Mouse (Mus musculus): Measurements from ENCODE around the gene Cwc27. TPM values are rescaled to one million over a fixed set of nuclear protein-coding genes. Genes with fewer than 3 reads are reported as not detected.

Cwc27 gene
- polyA plus RNA-seq, 1 experiment = 5.1 TPM

GRCm38 (mm10) chr13:104841937-104842336, 25.0 kb upstream of the Cwc27 start:
- Histone ChIP-seq H3ac (ENCODE audit: control insufficient read depth, insufficient read length, low read depth) (no peak overlapping the region), H3K36me3 (ENCODE audit: control insufficient read depth, insufficient read depth) (peaks cover 21% of the 10 kb centered on the region), H3K27me3 (ENCODE audit: control insufficient read depth, insufficient read depth, insufficient read length) (no peaks in the 10 kb centered on the region), H3K79me2 (ENCODE audit: control insufficient read depth, insufficient read depth) (no peaks in the 10 kb centered on the region), H3K4me3 (ENCODE audit: insufficient read depth, poor library complexity, severe bottlenecking) (no peak overlapping the region), H3K79me3 (ENCODE audit: low read depth) (no peaks in the 10 kb centered on the region)
- TF ChIP-seq FOSL1 (IDR thresholded peaks at IDR 0.05; ENCODE audit: insufficient read depth, low read length, poor library complexity, severe bottlenecking) (no peak), CEBPB (IDR thresholded peaks at IDR 0.05; ENCODE audit: low read depth) (no peak), CTCF (IDR thresholded peaks at IDR 0.05; ENCODE audit: control insufficient read depth, insufficient read depth, insufficient read length) (no peak), MYOG (IDR thresholded peaks at IDR 0.05; ENCODE audit: control insufficient read depth, extremely low read depth, insufficient read length) (no peak), MYOD1 (IDR thresholded peaks at IDR 0.05; ENCODE audit: control insufficient read depth, insufficient read length, low read depth) (no peak), USF1 (IDR thresholded peaks at IDR 0.05; ENCODE audit: low read depth) (no peak), MAX (IDR thresholded peaks at IDR 0.05) (no peak)

- H3K79me3 ChIP-seq (ENCODE audit: low read depth) = no peaks in the 10 kb centered on the region
- no peak overlapping the region for H3K4me3 ChIP-seq (ENCODE audit: insufficient read depth, poor library complexity, severe bottlenecking)
- H3ac ChIP-seq (ENCODE audit: control insufficient read depth, insufficient read length, low read depth) = no peak overlapping the region
- H3K79me2 ChIP-seq (ENCODE audit: control insufficient read depth, insufficient read depth) = no peaks in the 10 kb centered on the region
- no peak for TF ChIP-seq USF1 (IDR thresholded peaks at IDR 0.05; ENCODE audit: low read depth)
- TF ChIP-seq CTCF (IDR thresholded peaks at IDR 0.05; ENCODE audit: control insufficient read depth, insufficient read depth, insufficient read length) = no peak
- no peak for TF ChIP-seq MYOG (IDR thresholded peaks at IDR 0.05; ENCODE audit: control insufficient read depth, extremely low read depth, insufficient read length)
- no peak for TF ChIP-seq FOSL1 (IDR thresholded peaks at IDR 0.05; ENCODE audit: insufficient read depth, low read length, poor library complexity, severe bottlenecking)
- H3K27me3 ChIP-seq (ENCODE audit: control insufficient read depth, insufficient read depth, insufficient read length) = no peaks in the 10 kb centered on the region
- peaks cover 45% of the 10 kb centered on the region for H3K36me3 ChIP-seq (ENCODE audit: control insufficient read depth, insufficient read depth)
Measured at GRCm38 (mm10) chr13:104837628-104838027, 20.7 kb upstream of the Cwc27 start.

- TF ChIP-seq MYOD1 (IDR thresholded peaks at IDR 0.05; ENCODE audit: control insufficient read depth, insufficient read length, low read depth) = no peak
- TF ChIP-seq USF1 (IDR thresholded peaks at IDR 0.05; ENCODE audit: low read depth) = no peak
- no peak for TF ChIP-seq MYOG (IDR thresholded peaks at IDR 0.05; ENCODE audit: control insufficient read depth, extremely low read depth, insufficient read length)
- no peak for TF ChIP-seq MAX (IDR thresholded peaks at IDR 0.05)
- no peak for TF ChIP-seq CEBPB (IDR thresholded peaks at IDR 0.05; ENCODE audit: low read depth)
- no peak for TF ChIP-seq FOSL1 (IDR thresholded peaks at IDR 0.05; ENCODE audit: insufficient read depth, low read length, poor library complexity, severe bottlenecking)
- no peak for TF ChIP-seq CTCF (IDR thresholded peaks at IDR 0.05; ENCODE audit: control insufficient read depth, insufficient read depth, insufficient read length)
- Histone ChIP-seq H3K36me3 (ENCODE audit: control insufficient read depth, insufficient read depth) (peaks cover 52% of the 10 kb centered on the region), H3K79me3 (ENCODE audit: low read depth) (no peaks in the 10 kb centered on the region), H3ac (ENCODE audit: control insufficient read depth, insufficient read length, low read depth) (no peak overlapping the region), H3K79me2 (ENCODE audit: control insufficient read depth, insufficient read depth) (no peaks in the 10 kb centered on the region), H3K4me3 (ENCODE audit: insufficient read depth, poor library complexity, severe bottlenecking) (no peak overlapping the region), H3K27me3 (ENCODE audit: control insufficient read depth, insufficient read depth, insufficient read length) (no peaks in the 10 kb centered on the region)
Measured at GRCm38 (mm10) chr13:104832811-104833210, 15.9 kb upstream of the Cwc27 start.

- no peaks in the 10 kb centered on the region for H3K27me3 ChIP-seq (ENCODE audit: control insufficient read depth, insufficient read depth, insufficient read length)
- H3K79me2 ChIP-seq (ENCODE audit: control insufficient read depth, insufficient read depth) = peaks cover 4% of the 10 kb centered on the region
- no peak overlapping the region for H3K4me3 ChIP-seq (ENCODE audit: insufficient read depth, poor library complexity, severe bottlenecking)
- H3K79me3 ChIP-seq (ENCODE audit: low read depth) = no peaks in the 10 kb centered on the region
- peaks cover 29% of the 10 kb centered on the region for H3K36me3 ChIP-seq (ENCODE audit: control insufficient read depth, insufficient read depth)
- TF ChIP-seq CTCF (IDR thresholded peaks at IDR 0.05; ENCODE audit: control insufficient read depth, insufficient read depth, insufficient read length) = no peak
- TF ChIP-seq USF1 (IDR thresholded peaks at IDR 0.05; ENCODE audit: low read depth) = no peak
- TF ChIP-seq CEBPB (IDR thresholded peaks at IDR 0.05; ENCODE audit: low read depth) = no peak
- no peak for TF ChIP-seq MAX (IDR thresholded peaks at IDR 0.05)
- TF ChIP-seq MYOG (IDR thresholded peaks at IDR 0.05; ENCODE audit: control insufficient read depth, extremely low read depth, insufficient read length) = no peak
- TF ChIP-seq MYOD1 (IDR thresholded peaks at IDR 0.05; ENCODE audit: control insufficient read depth, insufficient read length, low read depth) = no peak
- TF ChIP-seq FOSL1 (IDR thresholded peaks at IDR 0.05; ENCODE audit: insufficient read depth, low read length, poor library complexity, severe bottlenecking) = no peak
- H3ac ChIP-seq (ENCODE audit: control insufficient read depth, insufficient read length, low read depth) = no peak overlapping the region
Measured at GRCm38 (mm10) chr13:104825470-104825869, 8.5 kb upstream of the Cwc27 start.

- Histone ChIP-seq H3K4me3 (ENCODE audit: insufficient read depth, poor library complexity, severe bottlenecking) (no peak overlapping the region), H3K79me3 (ENCODE audit: low read depth) (peaks cover 6% of the 10 kb centered on the region)
- TF ChIP-seq CEBPB (IDR thresholded peaks at IDR 0.05; ENCODE audit: low read depth) = no peak
- no peak for TF ChIP-seq MYOG (IDR thresholded peaks at IDR 0.05; ENCODE audit: control insufficient read depth, extremely low read depth, insufficient read length)
- no peak for TF ChIP-seq MAX (IDR thresholded peaks at IDR 0.05)
- TF ChIP-seq FOSL1 (IDR thresholded peaks at IDR 0.05; ENCODE audit: insufficient read depth, low read length, poor library complexity, severe bottlenecking) = no peak
Measured at GRCm38 (mm10) chr13:104822411-104822838, 5.5 kb upstream of the Cwc27 start.

GRCm38 (mm10) chr13:104821908-104822307, 5.0 kb upstream of the Cwc27 start:
- Histone ChIP-seq H3ac (ENCODE audit: control insufficient read depth, insufficient read length, low read depth) (no peak overlapping the region), H3K79me3 (ENCODE audit: low read depth) (peaks cover 6% of the 10 kb centered on the region), H3K27me3 (ENCODE audit: control insufficient read depth, insufficient read depth, insufficient read length) (no peaks in the 10 kb centered on the region), H3K4me3 (ENCODE audit: insufficient read depth, poor library complexity, severe bottlenecking) (no peak overlapping the region), H3K36me3 (ENCODE audit: control insufficient read depth, insufficient read depth) (peaks cover 3% of the 10 kb centered on the region), H3K79me2 (ENCODE audit: control insufficient read depth, insufficient read depth) (peaks cover 37% of the 10 kb centered on the region)
- TF ChIP-seq FOSL1 (IDR thresholded peaks at IDR 0.05; ENCODE audit: insufficient read depth, low read length, poor library complexity, severe bottlenecking) (no peak), USF1 (IDR thresholded peaks at IDR 0.05; ENCODE audit: low read depth) (no peak), MAX (IDR thresholded peaks at IDR 0.05) (no peak), MYOG (IDR thresholded peaks at IDR 0.05; ENCODE audit: control insufficient read depth, extremely low read depth, insufficient read length) (no peak), CEBPB (IDR thresholded peaks at IDR 0.05; ENCODE audit: low read depth) (no peak), MYOD1 (IDR thresholded peaks at IDR 0.05; ENCODE audit: control insufficient read depth, insufficient read length, low read depth) (no peak), CTCF (IDR thresholded peaks at IDR 0.05; ENCODE audit: control insufficient read depth, insufficient read depth, insufficient read length) (no peak)

More at GRCm38 (mm10) chr13:104822411-104822838, 5.5 kb upstream of the Cwc27 start:
- Histone ChIP-seq H3K79me2 (ENCODE audit: control insufficient read depth, insufficient read depth) (peaks cover 32% of the 10 kb centered on the region), H3K27me3 (ENCODE audit: control insufficient read depth, insufficient read depth, insufficient read length) (no peaks in the 10 kb centered on the region), H3K36me3 (ENCODE audit: control insufficient read depth, insufficient read depth) (peaks cover 8% of the 10 kb centered on the region), H3ac (ENCODE audit: control insufficient read depth, insufficient read length, low read depth) (no peak overlapping the region)

All from C2C12 (cell line).